Mouse (Mus musculus) small intestine, adult 2 months (tissue): ENCODE results near the gene Hapln2. TPM values are rescaled to one million over a fixed set of nuclear protein-coding genes. Genes with fewer than 3 reads are reported as not detected.

Experiments used
- H3K27ac ChIP-seq: fragments of 200-500 bp; 2 replicates; pipeline ENCODE4 v1.5.1; 2012; ENCODE audit warnings: low read depth, low read length, control low read depth, inconsistent platforms; ENCODE audit not compliant: insufficient read depth
- H3K27me3 ChIP-seq: fragments of 200-500 bp; 2 replicates; pipeline ENCODE4 v1.6.1; 2012; ENCODE audit warnings: mild to moderate bottlenecking, moderate library complexity, low read length, inconsistent platforms; ENCODE audit not compliant: control insufficient read depth, insufficient read depth
- H3K36me3 ChIP-seq: fragments of 200-500 bp; 2 replicates; pipeline ENCODE4 v1.6.1; 2012; ENCODE audit warnings: mild to moderate bottlenecking, low read length, control low read depth, inconsistent platforms; ENCODE audit not compliant: control insufficient read depth, insufficient read depth
- H3K4me1 ChIP-seq: fragments of 200-500 bp; 2 replicates; pipeline ENCODE4 v1.6.1; 2012; ENCODE audit warnings: low read length, inconsistent platforms, mixed read lengths; ENCODE audit not compliant: control insufficient read depth, insufficient read depth, insufficient read length
- H3K4me3 ChIP-seq: fragments of 200-500 bp; 2 replicates; pipeline ENCODE4 v1.5.1; 2012; ENCODE audit warnings: low read depth, mild to moderate bottlenecking, control low read depth, inconsistent platforms, low read length, moderate library complexity
- CTCF ChIP-seq: fragments of 200-500 bp; IDR thresholded peaks from 2 replicates; pipeline ENCODE4 v1.5.1; 2012; ENCODE audit warnings: low read depth, mild to moderate bottlenecking, control low read depth, inconsistent platforms, low read length, moderate library complexity, mixed read lengths; ENCODE audit not compliant: insufficient replicate concordance, insufficient read length; ENCODE audit errors: extremely low read depth
- POLR2A ChIP-seq: fragments of 200-500 bp; IDR thresholded peaks from 2 replicates; pipeline ENCODE4 v1.6.1; 2012; ENCODE audit warnings: low read depth, mild to moderate bottlenecking, control low read depth, inconsistent platforms, low read length, moderate library complexity
- WGBS: fragments of 180-500 bp; shearing (Covaris S2); methylation state at CpG from one replicate; pipeline ENCODE4 v1.1.7; 2018; 5-methylcytosine and 5-hydroxymethylcytosine counted together
- polyA plus RNA-seq: library from polyadenylated mRNA; depleted of rRNA; stranded (reverse); fragments of >200 nt; gene quantifications from 2 replicates; pipeline ENCODE4 v1.2.3, GENCODE M21; 2012; rRNA removed

Hapln2 gene
- polyA plus RNA-seq, 1 experiment, result not detected

DNA sequence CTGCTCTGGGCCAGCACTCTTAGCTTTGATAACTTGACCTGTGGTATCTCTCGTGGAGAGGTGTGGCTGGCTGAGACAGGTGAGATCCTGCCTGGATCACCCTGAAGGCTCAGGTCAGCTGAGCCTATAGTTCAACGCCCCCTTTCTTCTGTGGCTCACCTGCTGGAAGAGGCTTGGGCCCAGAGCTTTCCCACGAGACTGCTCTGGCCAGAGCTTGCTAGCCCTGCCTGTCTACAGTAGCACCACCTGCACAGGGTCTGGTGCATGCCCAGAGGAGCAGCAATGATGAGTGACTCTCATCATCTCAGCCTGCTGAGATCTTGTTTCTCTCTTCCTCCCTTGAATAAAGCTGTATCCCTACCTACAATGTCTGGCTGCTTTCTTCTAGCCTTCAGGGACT is 47.3 kb downstream of the Hapln2 start:
- Histone ChIP-seq H3K27me3 (no peaks in the 10 kb centered on the region), H3K4me3 (no peak overlapping the region), H3K4me1 (peaks cover 16% of the 10 kb centered on the region), H3K27ac (no peak overlapping the region), H3K36me3 (no peaks in the 10 kb centered on the region)
- 64% methylated on average over 3 of the region's 3 CpGs for WGBS
- TF ChIP-seq CTCF, result no peak
- TF ChIP-seq POLR2A, result no peak

DNA sequence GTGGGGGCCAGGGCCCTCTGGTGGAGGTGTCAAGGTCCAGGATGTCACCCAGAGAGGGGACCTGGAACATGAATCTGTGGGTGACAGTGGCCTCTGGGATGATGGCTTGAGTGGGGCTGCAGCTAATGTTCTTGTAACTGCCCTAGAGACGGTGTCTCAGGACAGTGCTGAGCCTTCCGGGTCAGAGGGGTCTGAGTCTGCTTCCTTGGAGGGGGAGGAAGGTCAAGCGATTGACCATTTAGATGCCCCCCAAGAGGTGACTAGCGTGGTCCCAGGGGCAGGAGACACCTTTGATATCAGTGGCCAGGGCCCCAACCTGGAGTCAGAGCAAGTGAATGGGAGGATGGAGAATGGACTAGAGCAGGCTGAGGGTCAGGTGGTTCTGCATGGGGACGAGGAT is 47.9 kb downstream of the Hapln2 start:
- H3K4me3 ChIP-seq, result no peak overlapping the region
- no peak overlapping the region for H3K27ac ChIP-seq
- 88% methylated on average over 5 of the region's 5 CpGs for WGBS
- no peaks in the 10 kb centered on the region for H3K27me3 ChIP-seq
- H3K36me3 ChIP-seq, result no peaks in the 10 kb centered on the region
- peaks cover 16% of the 10 kb centered on the region for H3K4me1 ChIP-seq
- no peak for TF ChIP-seq CTCF
- no peak for TF ChIP-seq POLR2A

- Histone ChIP-seq H3K36me3 (no peaks in the 10 kb centered on the region), H3K27ac (no peak overlapping the region), H3K27me3 (peaks cover 28% of the 10 kb centered on the region), H3K4me1 (peaks cover 8% of the 10 kb centered on the region), H3K4me3 (no peak overlapping the region)
- WGBS, result 44% methylated on average over 12 of the region's 12 CpGs
- no peak for TF ChIP-seq CTCF
- no peak for TF ChIP-seq POLR2A
Measured at GRCm38 (mm10) chr3:87974381-87974987, 52.9 kb downstream of the Hapln2 start.

DNA sequence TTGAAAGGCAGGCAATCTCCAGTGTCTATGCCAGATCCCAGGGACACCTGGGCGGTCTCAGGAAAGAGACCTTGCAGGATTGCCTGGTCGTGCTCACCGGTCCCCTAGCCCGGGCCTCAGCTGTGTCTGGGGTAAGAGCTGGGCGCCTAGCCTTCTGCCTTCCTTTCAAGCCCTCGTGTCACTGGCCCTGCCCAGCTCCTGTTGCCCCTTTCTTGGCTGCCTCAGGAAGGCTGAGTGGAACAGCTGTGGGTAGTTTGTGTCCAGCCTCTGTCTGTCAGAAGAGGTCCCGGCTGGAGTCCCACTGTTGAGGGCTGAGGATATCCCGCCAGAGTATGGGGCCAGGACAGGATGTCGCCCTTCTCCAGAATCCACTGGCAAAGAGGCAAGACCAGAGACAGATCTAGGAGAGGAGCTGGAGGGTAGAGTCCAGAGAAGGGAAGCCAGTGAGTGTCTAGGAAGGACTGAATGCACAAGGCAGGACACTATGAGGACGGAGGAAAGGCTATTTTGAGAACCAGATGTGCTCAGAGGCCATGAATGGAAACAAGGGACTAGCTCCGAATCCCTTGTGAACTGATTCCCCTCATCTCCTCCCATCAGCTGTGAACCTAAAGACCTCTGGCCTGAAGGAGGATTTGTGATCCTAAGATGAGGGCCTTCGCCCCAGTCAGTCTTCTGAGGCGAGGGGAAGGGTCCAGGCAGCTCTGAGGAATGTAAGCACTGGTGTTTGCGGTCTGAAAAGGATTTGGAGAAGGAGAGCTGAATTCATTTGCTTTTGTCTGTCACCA is 53.6 kb downstream of the Hapln2 start:
- Histone ChIP-seq H3K4me3 (peak overlapping the region; percentile 12; the same call in 1 of the 2 replicates), H3K4me1 (peaks cover 8% of the 10 kb centered on the region), H3K27me3 (peaks cover 28% of the 10 kb centered on the region), H3K27ac (no peak overlapping the region), H3K36me3 (no peaks in the 10 kb centered on the region)
- TF ChIP-seq CTCF (no peak), POLR2A (no peak)
- WGBS, result 80% methylated on average over 14 of the region's 14 CpGs

- WGBS, result 54% methylated on average over 5 of the region's 5 CpGs
- Histone ChIP-seq H3K36me3 (no peaks in the 10 kb centered on the region), H3K4me1 (peaks cover 8% of the 10 kb centered on the region), H3K27me3 (peaks cover 28% of the 10 kb centered on the region), H3K4me3 (peak overlapping the region; percentile 61; the same call in 1 of the 2 replicates), H3K27ac (no peak overlapping the region)
- TF ChIP-seq CTCF (no peak), POLR2A (no peak)
Measured at GRCm38 (mm10) chr3:87972776-87973175, 54.6 kb downstream of the Hapln2 start.

- Histone ChIP-seq H3K27me3 (peaks cover 28% of the 10 kb centered on the region), H3K4me3 (peak overlapping the region; percentile 61), H3K4me1 (peaks cover 8% of the 10 kb centered on the region), H3K27ac (no peak overlapping the region), H3K36me3 (no peaks in the 10 kb centered on the region)
- 52% methylated on average over 8 of the region's 8 CpGs for WGBS
- no peak for TF ChIP-seq POLR2A
- TF ChIP-seq CTCF, result no peak
Measured at GRCm38 (mm10) chr3:87972203-87972664, 55.1 kb downstream of the Hapln2 start.

Other genes with a start within 250 kb of the Hapln2 start
- 0.08 and 0.18 TPM in 2 replicates for gene Ntrk1, start 232.4 kb downstream of the Hapln2 start, polyA plus RNA-seq
- gene Insrr, start 230.6 kb downstream of the Hapln2 start, polyA plus RNA-seq, result 1.3 and 2.6 TPM in 2 replicates
- 13.0 and 20.1 TPM in 2 replicates for gene Pear1, start 203.3 kb downstream of the Hapln2 start, polyA plus RNA-seq
- 3.0 and 5.9 TPM in 2 replicates for gene Sh2d2a, start 180.8 kb downstream of the Hapln2 start, polyA plus RNA-seq
- 13.4 and 27.1 TPM in 2 replicates for gene Prcc, start 142.0 kb downstream of the Hapln2 start, polyA plus RNA-seq
- 20.0 and 44.5 TPM in 2 replicates for gene Hdgf, start 121.3 kb downstream of the Hapln2 start, polyA plus RNA-seq
- gene Mrpl24, start 108.1 kb downstream of the Hapln2 start, polyA plus RNA-seq, result 12.5 and 25.5 TPM in 2 replicates
- 3.9 and 7.0 TPM in 2 replicates for gene Isg20l2, start 97.3 kb downstream of the Hapln2 start, polyA plus RNA-seq
- gene Rrnad1, start 96.9 kb downstream of the Hapln2 start, polyA plus RNA-seq, result 12.5 and 17.3 TPM in 2 replicates
- 0.10 TPM in 1 of 2 replicates, not detected in the other for gene Crabp2, start 78.9 kb downstream of the Hapln2 start, polyA plus RNA-seq
- 2.6 and 5.0 TPM in 2 replicates for gene Nes, start 56.5 kb downstream of the Hapln2 start, polyA plus RNA-seq
- 0.04 and 0.24 TPM in 2 replicates for gene Bcan, start 27.4 kb downstream of the Hapln2 start, polyA plus RNA-seq
- gene Gpatch4, start 15.5 kb upstream of the Hapln2 start, polyA plus RNA-seq, result 3.7 and 4.4 TPM in 2 replicates
- 25.4 and 41.6 TPM in 2 replicates for gene Naxe, start 30.9 kb upstream of the Hapln2 start, polyA plus RNA-seq
- not detected in 2 replicates for gene Ttc24, start 50.7 kb upstream of the Hapln2 start, polyA plus RNA-seq
- gene Iqgap3, start 54.4 kb upstream of the Hapln2 start, polyA plus RNA-seq, result 7.1 and 14.6 TPM in 2 replicates
- gene Mef2d, start 114.8 kb upstream of the Hapln2 start, polyA plus RNA-seq, result 61.9 and 89.7 TPM in 2 replicates
- 11.2 and 40.3 TPM in 2 replicates for gene Rhbg, start 227.1 kb upstream of the Hapln2 start, polyA plus RNA-seq